Mouse (Mus musculus) erythroblast, embryonic 14.5 days (primary cell): Measurements from ENCODE around the gene Mtch2.

Source experiments
- GATA1 ChIP-seq: IDR thresholded peaks from 2 replicates; pipeline ENCODE4 v1.6.1; 2012; ENCODE audit warnings: low read length, inconsistent platforms, mixed read lengths
- TAL1 ChIP-seq: IDR thresholded peaks from 3 replicates; pipeline ENCODE4 v1.6.1; 2012; ENCODE audit warnings: low read length, inconsistent platforms, mixed read lengths

DNA sequence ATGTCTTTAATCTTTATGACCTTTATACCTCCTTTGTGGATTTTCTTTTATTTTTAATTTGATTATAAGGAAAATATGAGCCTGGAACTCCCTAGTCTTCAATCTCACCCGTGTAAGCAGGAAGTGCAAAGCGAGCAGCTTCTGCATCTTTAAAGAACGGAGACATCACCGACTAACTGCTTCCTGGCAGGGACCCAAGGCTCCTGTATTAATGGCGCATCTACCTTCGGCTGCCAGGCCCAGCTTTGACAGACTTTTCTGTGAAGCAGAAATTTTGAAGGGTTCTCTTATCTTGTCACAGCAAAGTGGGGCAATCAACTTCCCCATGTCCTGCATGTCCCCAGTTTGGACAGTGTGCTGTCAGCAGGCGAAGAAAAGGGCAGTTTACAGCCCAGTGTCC is 18.2 kb upstream of the Mtch2 start:
- TF ChIP-seq GATA1 = no peak
- no peak for TF ChIP-seq TAL1
